Mouse (Mus musculus): ENCODE results near the gene Tmem189. TPM values are rescaled to one million over a fixed set of nuclear protein-coding genes. Genes with fewer than 3 reads are reported as not detected.
A peak's percentile ranks its signal among the peaks of the same experiment; 100 is the strongest.

Gene Tmem189
- polyA plus RNA-seq, 1 experiment from 2014 or later: 52.8 TPM

DNA sequence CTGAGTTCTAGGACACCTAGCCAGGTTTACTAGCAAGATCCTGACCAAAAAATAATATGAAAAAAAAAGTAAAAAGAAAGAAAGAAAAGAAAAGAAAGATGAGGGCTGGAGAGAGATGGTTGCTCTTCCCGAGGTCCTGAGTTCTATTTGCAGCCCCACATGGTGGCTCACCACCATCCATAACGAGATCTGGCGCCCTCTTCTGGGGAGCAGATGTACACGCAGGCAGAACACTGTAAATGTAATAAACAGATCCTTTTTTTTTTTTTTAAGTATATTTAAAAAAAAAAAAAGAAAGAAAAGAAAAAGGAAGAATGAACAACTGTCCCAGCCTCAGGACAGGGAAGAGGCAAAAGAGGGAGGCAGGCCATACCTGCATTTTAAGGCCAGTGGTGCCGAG is 11.0 kb downstream of the Tmem189 start:
- Histone ChIP-seq H3K27ac (ENCODE audit: low read depth, low read length) (no peak overlapping the region), H3K4me3 (ENCODE audit: low read length) (no peak overlapping the region), H3K4me1 (ENCODE audit: control insufficient read depth, insufficient read depth, low read length) (no peaks in the 10 kb centered on the region), H3K36me3 (ENCODE audit: control insufficient read depth, insufficient read depth, low read length) (no peaks in the 10 kb centered on the region), H3K4me2 (replicated peaks; ENCODE audit: low read depth, low read length) (no peak overlapping the region), H3K27me3 (ENCODE audit: control insufficient read depth, insufficient read depth, low read length) (no peaks in the 10 kb centered on the region), H3K9ac (ENCODE audit: low read depth, low read length) (no peak overlapping the region), H3K9me3 (ENCODE audit: control insufficient read depth, low read length) (no peaks in the 10 kb centered on the region)
- no peak for ATAC-seq (ENCODE audit: low FRiP score, low TSS enrichment)
- 50% methylated on average over 5 of the region's 5 CpGs for WGBS

DNA sequence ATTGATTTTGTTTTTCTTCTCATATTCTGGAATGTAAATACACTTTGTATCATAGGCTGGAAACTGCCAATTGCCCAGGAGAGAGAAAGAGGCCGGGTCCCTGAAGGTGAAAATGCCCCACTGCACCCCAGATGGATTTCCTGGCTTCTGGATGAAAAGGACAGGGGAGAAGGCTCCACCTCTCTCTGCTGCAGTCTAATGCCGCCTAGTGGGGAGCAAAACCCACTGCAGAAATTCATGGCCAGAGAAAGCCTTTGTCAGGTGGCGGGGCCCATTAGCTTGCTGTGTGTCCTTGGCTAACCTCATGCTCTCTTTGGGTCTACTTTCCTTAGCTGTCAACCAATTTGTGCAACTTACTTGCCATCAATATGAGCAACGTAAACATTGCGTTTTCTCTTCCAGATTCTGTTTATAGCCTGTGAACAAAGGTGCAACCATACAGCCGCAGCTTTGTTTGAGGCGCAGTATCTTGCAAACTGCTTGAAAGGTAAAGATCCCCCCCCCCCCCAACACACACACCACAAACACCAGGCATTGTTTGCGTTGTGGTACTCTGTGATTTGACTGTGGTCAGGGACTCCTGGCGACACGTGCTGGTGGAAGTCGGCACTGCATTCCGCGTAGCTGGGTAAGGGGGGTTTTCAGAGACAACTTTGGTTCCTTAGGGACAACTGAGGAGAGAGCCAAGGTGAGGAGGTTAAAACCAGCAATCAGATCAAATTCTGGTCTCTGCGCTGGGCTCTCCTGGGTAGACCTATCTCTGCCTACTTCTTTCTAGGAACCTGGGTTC is 14.3 kb downstream of the Tmem189 start:
- no peaks in the 10 kb centered on the region for H3K36me3 ChIP-seq (ENCODE audit: control insufficient read depth, insufficient read depth, low read length)
- ATAC-seq (ENCODE audit: low FRiP score, low TSS enrichment): no peak
- H3K4me3 ChIP-seq (ENCODE audit: low read length): no peak overlapping the region
- 0 out of 2 replicates have a peak, but pooled peaks cover 3% of the 10 kb centered on the region for H3K4me1 ChIP-seq (ENCODE audit: control insufficient read depth, insufficient read depth, low read length)
- H3K4me2 ChIP-seq (replicated peaks; ENCODE audit: low read depth, low read length): no peak overlapping the region
- H3K9me3 ChIP-seq (ENCODE audit: control insufficient read depth, low read length): no peaks in the 10 kb centered on the region
- H3K9ac ChIP-seq (ENCODE audit: low read depth, low read length): no peak overlapping the region
- no peak overlapping the region for H3K27ac ChIP-seq (ENCODE audit: low read depth, low read length)
- no peaks in the 10 kb centered on the region for H3K27me3 ChIP-seq (ENCODE audit: control insufficient read depth, insufficient read depth, low read length)
- WGBS: 40% methylated on average over 14 of the region's 14 CpGs

- WGBS: 26% methylated on average over 13 of the region's 13 CpGs
- no peak overlapping the region for H3K4me2 ChIP-seq (replicated peaks; ENCODE audit: low read depth, low read length)
- 0 out of 2 replicates have a peak, but pooled peaks have one; percentile 32 for ATAC-seq (ENCODE audit: low FRiP score, low TSS enrichment)
Observed at GRCm38 (mm10) chr2:167672212-167672685, 17.4 kb downstream of the Tmem189 start.

GRCm38 (mm10) chr2:167671101-167671633 is 18.5 kb downstream of the Tmem189 start:
- Histone ChIP-seq H3K9ac (ENCODE audit: low read depth, low read length) (no peak overlapping the region), H3K27ac (ENCODE audit: low read depth, low read length) (no peak overlapping the region), H3K9me3 (ENCODE audit: control insufficient read depth, low read length) (no peaks in the 10 kb centered on the region), H3K4me2 (replicated peaks; ENCODE audit: low read depth, low read length) (no peak overlapping the region), H3K27me3 (ENCODE audit: control insufficient read depth, insufficient read depth, low read length) (no peaks in the 10 kb centered on the region), H3K4me3 (ENCODE audit: low read length) (no peak overlapping the region), H3K4me1 (ENCODE audit: control insufficient read depth, insufficient read depth, low read length) (0 out of 2 replicates have a peak, but pooled peaks cover 3% of the 10 kb centered on the region), H3K36me3 (ENCODE audit: control insufficient read depth, insufficient read depth, low read length) (no peaks in the 10 kb centered on the region)
- 85% methylated on average over 5 of the region's 5 CpGs for WGBS
- no peak for ATAC-seq (ENCODE audit: low FRiP score, low TSS enrichment)

More at GRCm38 (mm10) chr2:167672212-167672685, 17.4 kb downstream of the Tmem189 start:
- Histone ChIP-seq H3K4me3 (ENCODE audit: low read length) (no peak overlapping the region), H3K4me1 (ENCODE audit: control insufficient read depth, insufficient read depth, low read length) (0 out of 2 replicates have a peak, but pooled peaks cover 3% of the 10 kb centered on the region), H3K9me3 (ENCODE audit: control insufficient read depth, low read length) (no peaks in the 10 kb centered on the region), H3K27ac (ENCODE audit: low read depth, low read length) (no peak overlapping the region), H3K36me3 (ENCODE audit: control insufficient read depth, insufficient read depth, low read length) (no peaks in the 10 kb centered on the region), H3K9ac (ENCODE audit: low read depth, low read length) (no peak overlapping the region), H3K27me3 (ENCODE audit: control insufficient read depth, insufficient read depth, low read length) (no peaks in the 10 kb centered on the region)

GRCm38 (mm10) chr2:167669398-167669797 is 20.2 kb downstream of the Tmem189 start:
- Histone ChIP-seq H3K9ac (ENCODE audit: low read depth, low read length) (no peak overlapping the region), H3K4me2 (replicated peaks; ENCODE audit: low read depth, low read length) (no peak overlapping the region), H3K27me3 (ENCODE audit: control insufficient read depth, insufficient read depth, low read length) (no peaks in the 10 kb centered on the region), H3K4me1 (ENCODE audit: control insufficient read depth, insufficient read depth, low read length) (0 out of 2 replicates have a peak, but pooled peaks cover 3% of the 10 kb centered on the region), H3K27ac (ENCODE audit: low read depth, low read length) (no peak overlapping the region), H3K4me3 (ENCODE audit: low read length) (no peak overlapping the region), H3K36me3 (ENCODE audit: control insufficient read depth, insufficient read depth, low read length) (no peaks in the 10 kb centered on the region), H3K9me3 (ENCODE audit: control insufficient read depth, low read length) (no peaks in the 10 kb centered on the region)
- WGBS: 70% methylated on average over 4 of the region's 4 CpGs
- ATAC-seq (ENCODE audit: low FRiP score, low TSS enrichment): no peak

DNA sequence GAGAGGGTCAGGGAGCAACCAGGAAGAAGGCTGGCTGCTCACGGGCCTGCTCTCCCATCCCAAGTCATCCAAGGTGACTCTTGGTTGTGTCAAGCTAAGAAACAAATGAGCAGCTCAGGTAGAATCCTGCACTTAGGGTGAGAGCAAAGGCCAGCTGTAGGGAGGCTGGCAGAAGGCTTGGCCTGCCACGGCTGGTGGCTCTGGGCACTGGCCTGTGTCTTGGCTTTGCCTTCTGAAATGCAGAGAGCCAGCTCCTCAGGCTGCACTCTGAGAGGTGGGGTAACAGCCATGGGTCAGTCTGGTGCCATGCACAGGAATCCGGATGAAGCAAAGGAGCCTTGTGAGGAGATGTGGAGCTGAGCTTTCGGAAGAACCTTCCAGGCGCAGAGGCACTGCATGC is 21.2 kb downstream of the Tmem189 start:
- H3K4me1 ChIP-seq (ENCODE audit: control insufficient read depth, insufficient read depth, low read length): 0 out of 2 replicates have a peak, but pooled peaks cover 3% of the 10 kb centered on the region
- ATAC-seq (ENCODE audit: low FRiP score, low TSS enrichment): no peak
- no peak overlapping the region for H3K4me3 ChIP-seq (ENCODE audit: low read length)
- H3K9me3 ChIP-seq (ENCODE audit: control insufficient read depth, low read length): no peaks in the 10 kb centered on the region
- H3K27me3 ChIP-seq (ENCODE audit: control insufficient read depth, insufficient read depth, low read length): no peaks in the 10 kb centered on the region
- no peak overlapping the region for H3K4me2 ChIP-seq (replicated peaks; ENCODE audit: low read depth, low read length)
- WGBS: 79% methylated on average over 5 of the region's 5 CpGs
- H3K36me3 ChIP-seq (ENCODE audit: control insufficient read depth, insufficient read depth, low read length): no peaks in the 10 kb centered on the region
- no peak overlapping the region for H3K9ac ChIP-seq (ENCODE audit: low read depth, low read length)
- H3K27ac ChIP-seq (ENCODE audit: low read depth, low read length): no peak overlapping the region

DNA sequence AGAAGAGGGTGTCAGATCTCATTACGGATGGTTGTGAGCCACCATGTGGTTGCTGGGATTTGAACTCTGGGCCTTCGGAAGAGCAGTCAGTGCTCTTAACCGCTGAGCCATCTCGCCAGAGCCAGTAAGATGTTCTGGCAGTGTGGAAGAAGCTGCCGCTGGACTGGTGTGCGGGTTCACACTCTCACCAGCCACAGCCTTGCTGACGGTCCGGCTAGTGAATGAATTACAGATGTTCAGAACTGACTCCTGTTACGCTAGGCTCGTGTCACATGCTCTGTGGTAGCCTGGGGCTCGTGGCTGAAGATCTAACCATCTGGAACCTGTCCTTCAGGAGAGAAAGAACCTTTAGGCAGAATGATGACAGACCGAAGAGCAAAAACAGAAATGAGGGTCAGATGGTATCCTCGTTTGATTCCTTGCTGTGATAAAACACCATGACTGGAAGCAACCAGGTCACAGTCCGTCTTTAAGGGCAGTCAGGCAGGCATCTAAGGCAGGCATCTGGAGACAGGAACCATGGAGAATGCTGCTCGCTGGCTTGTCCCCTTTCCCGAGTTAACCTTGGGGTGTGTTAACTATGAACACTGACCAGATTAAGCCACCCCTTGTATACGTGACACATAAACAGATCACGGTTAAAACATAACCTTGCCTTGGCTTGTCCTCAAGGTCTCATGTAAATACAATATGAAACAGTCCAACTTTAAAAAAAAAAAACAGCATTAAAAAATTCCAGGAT is 23.5 kb downstream of the Tmem189 start:
- Histone ChIP-seq H3K27ac (ENCODE audit: low read depth, low read length) (no peak overlapping the region), H3K27me3 (ENCODE audit: control insufficient read depth, insufficient read depth, low read length) (no peaks in the 10 kb centered on the region), H3K9me3 (ENCODE audit: control insufficient read depth, low read length) (no peaks in the 10 kb centered on the region), H3K4me3 (ENCODE audit: low read length) (no peak overlapping the region), H3K4me2 (replicated peaks; ENCODE audit: low read depth, low read length) (no peak overlapping the region), H3K4me1 (ENCODE audit: control insufficient read depth, insufficient read depth, low read length) (0 out of 2 replicates have a peak, but pooled peaks cover 3% of the 10 kb centered on the region), H3K36me3 (ENCODE audit: control insufficient read depth, insufficient read depth, low read length) (no peaks in the 10 kb centered on the region), H3K9ac (ENCODE audit: low read depth, low read length) (no peak overlapping the region)
- no peak for ATAC-seq (ENCODE audit: low FRiP score, low TSS enrichment)
- WGBS: 76% methylated on average over 18 of the region's 18 CpGs

GRCm38 (mm10) chr2:167662713-167663112 is 26.9 kb downstream of the Tmem189 start:
- Histone ChIP-seq H3K4me1 (ENCODE audit: control insufficient read depth, insufficient read depth, low read length) (peaks cover 15% of the 10 kb centered on the region), H3K4me2 (replicated peaks; ENCODE audit: low read depth, low read length) (no peak overlapping the region), H3K9me3 (ENCODE audit: control insufficient read depth, low read length) (no peaks in the 10 kb centered on the region), H3K27me3 (ENCODE audit: control insufficient read depth, insufficient read depth, low read length) (no peaks in the 10 kb centered on the region), H3K4me3 (ENCODE audit: low read length) (no peak overlapping the region), H3K9ac (ENCODE audit: low read depth, low read length) (no peak overlapping the region; the same call in 1 of the 2 replicates), H3K36me3 (ENCODE audit: control insufficient read depth, insufficient read depth, low read length) (no peaks in the 10 kb centered on the region), H3K27ac (ENCODE audit: low read depth, low read length) (no peak overlapping the region)
- WGBS: 54% methylated on average over 6 of the region's 6 CpGs
- no peak for ATAC-seq (ENCODE audit: low FRiP score, low TSS enrichment)

Measured in kidney, embryonic 14.5 days (tissue).